22 mouse cellular contexts compared by ENCODE assay signal in the genomic region with DNA sequence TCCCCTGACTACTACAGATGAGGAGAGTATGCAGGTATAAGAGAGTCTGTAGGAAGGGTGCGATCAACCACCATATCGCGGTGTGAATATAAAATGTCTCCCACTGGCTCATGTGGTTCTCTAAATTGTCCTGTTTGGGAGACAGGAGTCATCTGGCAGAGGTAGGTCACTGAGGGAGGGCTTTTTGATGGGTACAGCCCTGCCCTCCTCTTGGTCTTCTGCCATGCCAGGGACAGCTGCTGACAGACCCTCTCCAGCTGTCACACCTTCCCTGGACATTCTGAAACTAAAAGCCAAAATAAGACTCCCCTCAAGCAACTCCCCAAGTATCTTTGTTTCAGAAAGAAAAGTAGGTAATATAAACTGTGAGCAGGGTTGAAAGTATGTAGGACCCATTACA.
"Had no signal": no experiment of that assay in that cellular context is flagged by ENCODE, and none has a peak within 500 bp of the region (broad histone marks: within the 10 kb centered on the region; RNA-seq: fewer than 3 reads in every experiment).

No protein-coding gene starts in this region.

- H3K9ac ChIP-seq: limb, embryonic 12.5 days; limb, embryonic 15.5 days; liver, embryonic 14.5 days; liver, postnatal 0 days; neural tube, embryonic 12.5 days; neural tube, embryonic 15.5 days; stomach, embryonic 15.5 days had no signal

- DNase-seq: kidney, adult 8-10 months; kidney, postnatal 14 days; kidney, postnatal 4 days; left cerebral cortex, postnatal 4 days; liver, postnatal 0 days; midbrain, embryonic 14.5 days; right cerebral cortex, postnatal 25 days; spleen, adult 18-20 months; thymus, adult 2 months; thymus, postnatal 14 days; thymus, postnatal 4 days had no signal

- H3K4me1 ChIP-seq: stomach, embryonic 15.5 days had no signal

- H3K4me2 ChIP-seq: limb, embryonic 12.5 days; limb, embryonic 15.5 days; liver, embryonic 11.5 days; midbrain, embryonic 11.5 days; neural tube, embryonic 12.5 days; neural tube, embryonic 15.5 days; stomach, embryonic 15.5 days had no signal

- H3K9me3 ChIP-seq: limb, embryonic 12.5 days; limb, embryonic 15.5 days; neural tube, embryonic 12.5 days; neural tube, embryonic 15.5 days; stomach, embryonic 15.5 days had no signal

- H3K27ac ChIP-seq: hindbrain, postnatal 0 days; limb, embryonic 12.5 days; limb, embryonic 15.5 days; liver, embryonic 14.5 days; neural tube, embryonic 12.5 days; neural tube, embryonic 15.5 days; stomach, embryonic 15.5 days had no signal

- H3K27me3 ChIP-seq: neural tube, embryonic 12.5 days; neural tube, embryonic 15.5 days; stomach, embryonic 15.5 days had no signal

- H3K36me3 ChIP-seq: limb, embryonic 12.5 days; limb, embryonic 15.5 days; neural tube, embryonic 12.5 days; neural tube, embryonic 15.5 days; stomach, embryonic 15.5 days had no signal

- H3K4me3 ChIP-seq: limb, embryonic 12.5 days; limb, embryonic 15.5 days; neural tube, embryonic 12.5 days; neural tube, embryonic 15.5 days; stomach, embryonic 15.5 days had no signal

- ATAC-seq: hindbrain, postnatal 0 days; inflammation-experienced regulatory T-cells, adult 6 months; intestine, embryonic 16.5 days; liver, postnatal 0 days had no signal
